Mouse (Mus musculus) frontal cortex, postnatal 10 days (tissue): ENCODE results near the gene Wwp2.

ENCODE experiments used
- DNase-seq, 2 experiments: peaks; one replicate each; pipeline ENCODE4 v3.0.0; 2022; ENCODE audit warnings: low spot score in 2 of 2, mixed read lengths in 1 of 2

Wwp2 gene

GRCm38 (mm10) chr8:107556511-107556936 is 120.4 kb downstream of the Wwp2 start:
- no peak for DNase-seq

GRCm38 (mm10) chr8:107560820-107561536 is 124.8 kb downstream of the Wwp2 start:
- DNase-seq: no peak

- no peak for DNase-seq
These were observed 126.0 kb downstream of the Wwp2 start for GRCm38 (mm10) chr8:107562164-107562563.

GRCm38 (mm10) chr8:107571046-107571445 is 134.9 kb downstream of the Wwp2 start:
- DNase-seq: no peak

GRCm38 (mm10) chr8:107571486-107572135 is 135.4 kb downstream of the Wwp2 start:
- no peak for DNase-seq

GRCm38 (mm10) chr8:107572497-107572896 is 136.3 kb downstream of the Wwp2 start:
- DNase-seq: peak in 1 of 2 experiments; percentile 42

- no peak for DNase-seq
These were observed 138.6 kb downstream of the Wwp2 start for GRCm38 (mm10) chr8:107574771-107575170.

- DNase-seq: peak; percentile 48 to 86
These were observed 140.5 kb downstream of the Wwp2 start for GRCm38 (mm10) chr8:107576702-107577101.

GRCm38 (mm10) chr8:107577640-107578039 is 141.5 kb downstream of the Wwp2 start:
- no peak for DNase-seq

- DNase-seq: no peak
These were observed 142.0 kb downstream of the Wwp2 start for GRCm38 (mm10) chr8:107578132-107578531.

- no peak for DNase-seq
These were observed 142.4 kb downstream of the Wwp2 start for GRCm38 (mm10) chr8:107578541-107578940.

- DNase-seq: no peak
These were observed 144.7 kb downstream of the Wwp2 start for GRCm38 (mm10) chr8:107580879-107581278.

GRCm38 (mm10) chr8:107581536-107581935 is 145.4 kb downstream of the Wwp2 start:
- DNase-seq: no peak

- DNase-seq: no peak
These were observed 146.0 kb downstream of the Wwp2 start for GRCm38 (mm10) chr8:107582136-107582535.

GRCm38 (mm10) chr8:107587429-107587994 is 151.3 kb downstream of the Wwp2 start:
- no peak for DNase-seq

- DNase-seq: peak; percentile 88 to 93
These were observed 152.0 kb downstream of the Wwp2 start, which contains the start of gene Psmd7 for GRCm38 (mm10) chr8:107587995-107588780. Gene Psmd7, minus strand, starts transcription at chr8:107588464.

- DNase-seq: no peak
These were observed 158.0 kb downstream of the Wwp2 start for GRCm38 (mm10) chr8:107593967-107594729.

GRCm38 (mm10) chr8:107594817-107595216 is 158.7 kb downstream of the Wwp2 start:
- DNase-seq: no peak

GRCm38 (mm10) chr8:107597731-107598130 is 161.6 kb downstream of the Wwp2 start:
- no peak for DNase-seq

GRCm38 (mm10) chr8:107599691-107600090 is 163.5 kb downstream of the Wwp2 start:
- no peak for DNase-seq

- peak in 1 of 2 experiments; percentile 58 for DNase-seq
These were observed 166.9 kb downstream of the Wwp2 start for GRCm38 (mm10) chr8:107603026-107603425.
